Mouse (Mus musculus): ENCODE data around the gene Rad51. TPM values are rescaled to one million over a fixed set of nuclear protein-coding genes. Genes with fewer than 3 reads are reported as not detected.

Gene Rad51
- total and polyA plus RNA-seq, 2 experiments from 2014 or later, result 3.8 to 9.0 TPM

GRCm38 (mm10) chr2:119113121-119113925 lies 730 bp downstream of the Rad51 start:
- H3K9ac ChIP-seq (replicated peaks; ENCODE audit: low read length), result peak overlapping the region; percentile 63
- peak overlapping the region; percentile 99 for H3K4me2 ChIP-seq (ENCODE audit: low read depth, low read length)
- 0 out of 2 replicates have a peak, but pooled peaks cover 4% of the 10 kb centered on the region for H3K4me1 ChIP-seq (ENCODE audit: insufficient read depth, low read length)
- H3K36me3 ChIP-seq (ENCODE audit: insufficient read depth, low read length), result no peaks in the 10 kb centered on the region
- no peak overlapping the region for H3K27ac ChIP-seq
- DNase-seq (ENCODE audit: low spot score), result no peak
- no peaks in the 10 kb centered on the region for H3K27me3 ChIP-seq (ENCODE audit: insufficient read depth, low read length)
- no peak for ATAC-seq
- 12% methylated on average over 20 of the region's 20 CpGs for WGBS
- no peak for TF ChIP-seq CTCF (IDR thresholded peaks at IDR 0.05; ENCODE audit: low read depth)
- no peaks in the 10 kb centered on the region for H3K9me3 ChIP-seq (ENCODE audit: low read length)
- H3K4me3 ChIP-seq (ENCODE audit: low read length), result peak overlapping the region; percentile 70

DNA sequence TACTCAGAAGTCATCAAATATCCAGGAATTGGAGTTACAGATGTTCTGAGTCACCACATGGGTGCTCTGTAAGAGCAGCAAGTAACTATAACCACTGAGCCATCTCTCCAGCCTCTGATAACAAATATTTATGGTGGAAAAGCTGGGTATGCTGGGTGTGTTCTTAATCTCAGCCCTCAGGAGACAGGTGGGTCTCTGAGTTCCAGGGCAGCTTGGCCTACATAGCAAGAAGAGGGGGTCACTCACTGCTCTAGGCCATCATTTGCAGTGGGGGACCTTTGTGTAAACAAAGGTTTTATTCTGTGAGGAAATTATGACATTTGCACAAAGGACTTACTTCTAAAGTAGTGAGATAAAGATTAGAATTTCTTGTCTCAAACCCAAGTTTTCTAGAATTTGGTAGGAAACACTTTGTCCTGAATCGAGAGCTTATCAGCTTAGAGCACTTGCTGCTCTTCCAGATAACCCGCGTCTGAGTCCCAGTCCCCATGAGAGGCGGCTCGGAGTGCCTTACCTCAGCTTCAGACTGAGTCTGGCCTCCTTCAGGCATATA lies 23.8 kb downstream of the Rad51 start:
- H3K4me1 ChIP-seq (ENCODE audit: insufficient read depth, low read length), result no peaks in the 10 kb centered on the region
- no peak overlapping the region for H3K27ac ChIP-seq
- no peak for TF ChIP-seq CTCF (IDR thresholded peaks at IDR 0.05; ENCODE audit: low read depth)
- H3K4me2 ChIP-seq (ENCODE audit: low read depth, low read length), result no peak overlapping the region
- DNase-seq (ENCODE audit: low spot score), result no peak
- 86% methylated on average over 5 of the region's 5 CpGs for WGBS
- H3K9ac ChIP-seq (replicated peaks; ENCODE audit: low read length), result no peak overlapping the region
- H3K9me3 ChIP-seq (ENCODE audit: low read length), result no peaks in the 10 kb centered on the region
- peaks cover 37% of the 10 kb centered on the region for H3K36me3 ChIP-seq (ENCODE audit: insufficient read depth, low read length)
- no peak for ATAC-seq
- H3K4me3 ChIP-seq (ENCODE audit: low read length), result no peak overlapping the region
- no peaks in the 10 kb centered on the region for H3K27me3 ChIP-seq (ENCODE audit: insufficient read depth, low read length)

DNA sequence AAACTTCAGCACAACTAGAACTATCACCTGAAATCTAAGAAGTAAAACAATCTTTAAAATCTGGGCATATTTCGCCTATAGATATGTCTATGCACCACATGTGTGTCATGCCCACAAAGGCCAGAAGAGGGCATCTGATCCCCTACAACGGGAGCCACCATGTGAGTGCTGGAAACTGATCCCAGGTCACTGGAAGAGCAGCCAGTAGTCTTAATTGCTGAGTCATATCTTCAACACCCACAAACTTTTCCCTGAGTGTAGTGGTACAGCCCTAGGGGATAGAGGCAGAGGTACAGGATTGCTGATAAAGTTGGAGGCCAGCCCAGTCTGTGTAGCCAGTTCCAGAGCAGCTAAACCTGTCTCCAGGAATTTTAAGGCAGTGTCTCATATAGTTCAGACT lies 32.6 kb downstream of the Rad51 start:
- no peak overlapping the region for H3K4me2 ChIP-seq (ENCODE audit: low read depth, low read length)
- TF ChIP-seq CTCF (IDR thresholded peaks at IDR 0.05; ENCODE audit: low read depth), result peak; percentile 39; the same call in 1 of the 2 replicates
- H3K36me3 ChIP-seq (ENCODE audit: insufficient read depth, low read length), result peaks cover 78% of the 10 kb centered on the region
- no peaks in the 10 kb centered on the region for H3K27me3 ChIP-seq (ENCODE audit: insufficient read depth, low read length)
- H3K9me3 ChIP-seq (ENCODE audit: low read length), result no peaks in the 10 kb centered on the region
- H3K9ac ChIP-seq (replicated peaks; ENCODE audit: low read length), result no peak overlapping the region
- no peak overlapping the region for H3K4me3 ChIP-seq (ENCODE audit: low read length)
- H3K27ac ChIP-seq, result no peak overlapping the region
- no peak for ATAC-seq
- DNase-seq (ENCODE audit: low spot score), result no peak
- 86% methylated on average over 2 of the region's 2 CpGs for WGBS
- no peaks in the 10 kb centered on the region for H3K4me1 ChIP-seq (ENCODE audit: insufficient read depth, low read length)

DNA sequence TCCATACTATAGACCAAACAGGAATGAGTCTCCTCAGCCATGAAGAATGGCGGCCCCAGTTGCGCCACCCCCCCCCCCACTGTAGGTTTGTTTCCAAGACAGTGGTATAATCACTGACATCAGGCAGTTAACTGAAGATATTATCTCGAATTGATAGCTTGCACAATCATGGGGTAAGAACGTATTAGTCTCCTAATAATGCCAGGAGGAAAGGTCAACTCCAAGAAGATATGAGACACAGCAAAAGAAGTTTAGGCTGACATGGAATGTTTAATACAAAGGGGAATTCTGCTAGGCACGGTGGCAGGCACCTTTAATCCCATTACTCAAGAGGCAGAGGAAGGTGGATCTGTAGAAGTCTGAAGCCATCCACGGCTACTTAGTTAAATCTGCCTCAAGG lies 33.8 kb downstream of the Rad51 start:
- H3K27ac ChIP-seq, result no peak overlapping the region
- TF ChIP-seq CTCF (IDR thresholded peaks at IDR 0.05; ENCODE audit: low read depth), result no peak
- H3K9me3 ChIP-seq (ENCODE audit: low read length), result no peaks in the 10 kb centered on the region
- H3K4me1 ChIP-seq (ENCODE audit: insufficient read depth, low read length), result no peaks in the 10 kb centered on the region
- no peak overlapping the region for H3K4me2 ChIP-seq (ENCODE audit: low read depth, low read length)
- peaks cover 79% of the 10 kb centered on the region for H3K36me3 ChIP-seq (ENCODE audit: insufficient read depth, low read length)
- no peak overlapping the region for H3K4me3 ChIP-seq (ENCODE audit: low read length)
- 82% methylated on average over 6 of the region's 6 CpGs for WGBS
- no peak overlapping the region for H3K9ac ChIP-seq (replicated peaks; ENCODE audit: low read length)
- DNase-seq (ENCODE audit: low spot score) (no peak), ATAC-seq (no peak)
- no peaks in the 10 kb centered on the region for H3K27me3 ChIP-seq (ENCODE audit: insufficient read depth, low read length)

DNA sequence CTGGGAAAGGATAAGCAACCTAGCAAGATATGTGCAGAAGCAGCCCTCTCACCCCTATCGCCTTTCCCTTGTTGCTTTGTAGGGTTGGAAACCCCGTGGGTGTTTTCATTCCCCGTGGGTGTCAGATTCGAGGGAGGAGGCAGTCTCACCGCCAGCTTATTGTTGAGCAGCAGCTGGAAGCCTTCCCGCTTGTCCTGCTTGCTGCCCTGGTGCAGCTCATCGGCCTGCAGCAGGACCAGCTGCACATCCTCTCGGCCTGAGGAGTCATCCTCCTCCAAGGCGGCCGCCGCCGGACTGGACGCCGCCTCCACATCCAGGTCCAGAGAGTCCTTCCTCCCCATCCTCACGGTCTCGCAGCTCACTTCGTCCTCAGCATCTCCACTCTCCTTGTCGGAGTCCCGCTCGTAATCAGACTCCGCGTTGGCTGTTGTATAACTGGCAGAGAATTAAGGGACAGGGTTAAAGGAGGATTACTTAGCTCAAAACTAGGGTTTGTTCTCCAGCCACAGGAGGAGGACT lies 34.6 kb downstream of the Rad51 start:
- no peaks in the 10 kb centered on the region for H3K27me3 ChIP-seq (ENCODE audit: insufficient read depth, low read length)
- no peaks in the 10 kb centered on the region for H3K9me3 ChIP-seq (ENCODE audit: low read length)
- no peak overlapping the region for H3K4me2 ChIP-seq (ENCODE audit: low read depth, low read length)
- DNase-seq (ENCODE audit: low spot score) (no peak), ATAC-seq (no peak)
- H3K4me1 ChIP-seq (ENCODE audit: insufficient read depth, low read length), result no peaks in the 10 kb centered on the region
- no peak overlapping the region for H3K9ac ChIP-seq (replicated peaks; ENCODE audit: low read length)
- no peak for TF ChIP-seq CTCF (IDR thresholded peaks at IDR 0.05; ENCODE audit: low read depth)
- H3K27ac ChIP-seq, result no peak overlapping the region
- H3K36me3 ChIP-seq (ENCODE audit: insufficient read depth, low read length), result peaks cover 79% of the 10 kb centered on the region
- H3K4me3 ChIP-seq (ENCODE audit: low read length), result no peak overlapping the region
- 84% methylated on average over 22 of the region's 22 CpGs for WGBS

DNA sequence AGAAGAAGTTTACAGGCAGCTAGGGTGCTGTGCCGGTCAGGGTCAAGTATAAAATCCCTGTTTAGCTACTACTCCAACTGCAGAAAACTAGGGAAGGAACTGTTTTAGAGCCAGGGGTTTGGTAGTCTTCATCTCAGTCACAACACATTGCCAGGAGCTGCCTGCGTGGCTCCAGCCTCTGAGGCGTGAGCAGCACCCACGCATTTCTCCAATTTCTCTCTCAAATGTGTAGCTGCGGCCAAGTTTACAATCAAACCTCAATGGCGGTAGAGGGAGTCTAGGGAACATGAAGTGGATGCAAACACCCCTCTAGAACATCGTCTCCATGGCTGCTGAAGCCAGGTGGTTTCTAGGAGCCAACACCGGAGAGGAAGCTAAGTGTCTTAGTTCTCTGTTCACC lies 35.2 kb downstream of the Rad51 start:
- TF ChIP-seq CTCF (IDR thresholded peaks at IDR 0.05; ENCODE audit: low read depth), result no peak
- Histone ChIP-seq H3K27me3 (ENCODE audit: insufficient read depth, low read length) (no peaks in the 10 kb centered on the region), H3K4me3 (ENCODE audit: low read length) (no peak overlapping the region), H3K9ac (replicated peaks; ENCODE audit: low read length) (no peak overlapping the region), H3K36me3 (ENCODE audit: insufficient read depth, low read length) (peaks cover 78% of the 10 kb centered on the region), H3K9me3 (ENCODE audit: low read length) (no peaks in the 10 kb centered on the region), H3K4me1 (ENCODE audit: insufficient read depth, low read length) (no peaks in the 10 kb centered on the region), H3K27ac (no peak overlapping the region), H3K4me2 (ENCODE audit: low read depth, low read length) (no peak overlapping the region)
- ATAC-seq (no peak), DNase-seq (ENCODE audit: low spot score) (no peak)
- 92% methylated on average over 8 of the region's 8 CpGs for WGBS

- no peak for DNase-seq (ENCODE audit: low spot score)
- ATAC-seq, result no peak
- no peak overlapping the region for H3K9ac ChIP-seq (replicated peaks; ENCODE audit: low read length)
- H3K9me3 ChIP-seq (ENCODE audit: low read length), result no peaks in the 10 kb centered on the region
- H3K4me3 ChIP-seq (ENCODE audit: low read length), result no peak overlapping the region
- TF ChIP-seq CTCF (IDR thresholded peaks at IDR 0.05; ENCODE audit: low read depth), result no peak
- H3K4me2 ChIP-seq (ENCODE audit: low read depth, low read length), result no peak overlapping the region
- H3K27me3 ChIP-seq (ENCODE audit: insufficient read depth, low read length), result no peaks in the 10 kb centered on the region
- H3K36me3 ChIP-seq (ENCODE audit: insufficient read depth, low read length), result peaks cover 50% of the 10 kb centered on the region
- 0 out of 2 replicates have a peak, but pooled peaks cover 5% of the 10 kb centered on the region for H3K4me1 ChIP-seq (ENCODE audit: insufficient read depth, low read length)
- 91% methylated on average over 6 of the region's 6 CpGs for WGBS
- H3K27ac ChIP-seq, result no peak overlapping the region
Measured at GRCm38 (mm10) chr2:119152255-119152654, 39.7 kb downstream of the Rad51 start.

All from hindbrain, postnatal 0 days (tissue).